ENCODE assay signal across 10 mouse cellular contexts in the genomic region with DNA sequence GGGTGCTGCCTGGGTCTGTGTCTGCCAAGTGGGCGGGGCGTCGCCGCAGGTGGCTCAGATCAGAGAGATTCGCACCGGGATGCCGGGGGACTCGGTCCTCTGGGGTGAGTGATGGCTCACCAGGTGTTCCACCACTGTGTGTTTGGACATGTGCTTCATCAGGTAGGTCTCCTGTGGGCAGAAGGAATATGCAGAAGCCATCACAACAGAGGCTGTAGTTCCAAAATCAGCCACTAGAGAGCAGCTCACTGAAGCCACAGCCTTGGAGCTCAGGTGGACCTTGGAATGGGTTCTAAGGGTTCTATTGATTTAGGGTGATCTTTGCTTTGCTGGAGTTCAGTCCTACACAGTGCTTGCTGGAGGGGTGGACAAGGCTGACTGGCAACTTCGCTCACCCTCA. TPM values are rescaled to one million over a fixed set of nuclear protein-coding genes. Genes with fewer than 3 reads are reported as not detected.
A peak's percentile ranks its signal among the peaks of the same experiment; 100 is the strongest.
DNase-seq lines count a peak whose midpoint lies in the region; ATAC-seq and TF ChIP-seq lines count a peak whose summit lies in the region.
"Had no signal": no experiment of that assay in that cellular context is flagged by ENCODE, and none has a peak within 500 bp of the region (broad histone marks: within the 10 kb centered on the region; RNA-seq: fewer than 3 reads in every experiment).

No protein-coding gene starts in this region.

- peaks cover 75% of the 10 kb centered on the region for H3K36me3 ChIP-seq in heart, embryonic 12.5 days
- peaks cover 31% of the 10 kb centered on the region for H3K36me3 ChIP-seq in thymus, adult 2 months (ENCODE audit: control insufficient read depth, insufficient read depth, low read length)
- peaks cover 82% of the 10 kb centered on the region for H3K36me3 ChIP-seq in forebrain, embryonic 10.5 days (replicated peaks)

- H3K9ac ChIP-seq in heart, embryonic 12.5 days: no peak overlapping the region
- H3K9ac ChIP-seq: embryonic facial prominence, embryonic 12.5 days; limb, embryonic 12.5 days had no signal

- H3K4me2 ChIP-seq in heart, embryonic 12.5 days: no peak overlapping the region
- H3K4me2 ChIP-seq: embryonic facial prominence, embryonic 12.5 days; limb, embryonic 12.5 days had no signal

- ATAC-seq in heart, embryonic 12.5 days (ENCODE audit: insufficient number of reproducible peaks, low FRiP score): no peak

- WGBS in heart, embryonic 12.5 days: 91% methylated on average over 9 of the region's 9 CpGs
- WGBS in thymus, adult 2 months: 92% methylated on average over 9 of the region's 9 CpGs
- WGBS in forebrain, embryonic 10.5 days: 89% methylated on average over 9 of the region's 9 CpGs

- H3K4me1 ChIP-seq in heart, embryonic 12.5 days (replicated peaks): peaks cover 10% of the 10 kb centered on the region
- no peaks in the 10 kb centered on the region for H3K4me1 ChIP-seq in thymus, adult 2 months (replicated peaks; ENCODE audit: control insufficient read depth, insufficient read depth, low read length)
- peaks cover 19% of the 10 kb centered on the region for H3K4me1 ChIP-seq in forebrain, embryonic 10.5 days
- H3K4me1 ChIP-seq: embryonic facial prominence, embryonic 12.5 days had no signal

- no peaks in the 10 kb centered on the region; the same call in 1 of the 2 replicates for H3K9me3 ChIP-seq in heart, embryonic 12.5 days (replicated peaks)
- no peaks in the 10 kb centered on the region for H3K9me3 ChIP-seq in forebrain, embryonic 10.5 days
- H3K9me3 ChIP-seq: embryonic facial prominence, embryonic 12.5 days; limb, embryonic 12.5 days had no signal

- no peak overlapping the region for H3K4me3 ChIP-seq in heart, embryonic 12.5 days
- H3K4me3 ChIP-seq in thymus, adult 2 months (ENCODE audit: control insufficient read depth, insufficient read depth, low read length): no peak overlapping the region
- no peak overlapping the region for H3K4me3 ChIP-seq in forebrain, embryonic 10.5 days
- H3K4me3 ChIP-seq: embryonic facial prominence, embryonic 12.5 days; limb, embryonic 12.5 days had no signal

- no peak overlapping the region for H3K27ac ChIP-seq in heart, embryonic 12.5 days (ENCODE audit: poor library complexity, severe bottlenecking)
- no peak overlapping the region for H3K27ac ChIP-seq in thymus, adult 2 months (ENCODE audit: control insufficient read depth, insufficient read depth, low read length)
- H3K27ac ChIP-seq in forebrain, embryonic 10.5 days: no peak overlapping the region
- H3K27ac ChIP-seq: embryonic facial prominence, embryonic 12.5 days; limb, embryonic 12.5 days had no signal

- TF ChIP-seq CTCF in thymus, adult 2 months (IDR thresholded peaks at IDR 0.05; ENCODE audit: borderline replicate concordance, control insufficient read depth, extremely low read depth, insufficient read depth, low read length, poor library complexity): 0 out of 2 replicates have a peak, but pooled peaks have one; percentile 32

- H3K27me3 ChIP-seq in heart, embryonic 12.5 days (replicated peaks): no peaks in the 10 kb centered on the region
- no peaks in the 10 kb centered on the region for H3K27me3 ChIP-seq in thymus, adult 2 months (ENCODE audit: control insufficient read depth, insufficient read depth, low read length)
- no peaks in the 10 kb centered on the region for H3K27me3 ChIP-seq in forebrain, embryonic 10.5 days (ENCODE audit: poor library complexity, severe bottlenecking)
- H3K27me3 ChIP-seq: embryonic facial prominence, embryonic 12.5 days; limb, embryonic 12.5 days had no signal

- no peak for TF ChIP-seq POLR2A in thymus, adult 2 months (IDR thresholded peaks at IDR 0.05; ENCODE audit: control insufficient read depth, extremely low read depth, insufficient read depth, low read length, poor library complexity)

- DNase-seq in heart, adult 11 months: peak; percentile 94
- DNase-seq in thymus, adult 2 months: peak; percentile 54
- no peak for DNase-seq in thymus, adult 18-20 months
- peak; percentile 73 for DNase-seq in cerebellum, adult 9-10 months
- peak; percentile 55 to 78 for DNase-seq in kidney, postnatal 25 days
- peak; percentile 49 for DNase-seq in mesoderm, embryonic 11.5 days (ENCODE audit: low read depth, low spot score)
- DNase-seq in forebrain, embryonic 10.5 days (ENCODE audit: extremely low spot score, low spot score): no peak

RNA-seq across cellular contexts. Expression of gene A3galt2, which starts 19.3 kb away (rescaled TPM):
- 0.09 TPM in 2 replicates for polyA plus RNA-seq in heart, embryonic 12.5 days (2016; fragmentation: Nextera tagmentation; extraction: Ambion mirVana)
- polyA plus RNA-seq in thymus, adult 2 months (2012; rRNA removed): 1.3 and 1.6 TPM in 2 replicates
- polyA plus RNA-seq in forebrain, embryonic 10.5 days (2016; fragmentation: Nextera tagmentation; extraction: Ambion mirVana): 0.07 and 0.17 TPM in 2 replicates

RNA-seq across cellular contexts. Expression of gene Zfp362, which starts 31.4 kb away (rescaled TPM):
- 21.3 and 21.8 TPM in 2 replicates for polyA plus RNA-seq in heart, embryonic 12.5 days (2016; fragmentation: Nextera tagmentation; extraction: Ambion mirVana)
- polyA plus RNA-seq in thymus, adult 2 months (2012; rRNA removed): 105 and 145 TPM in 2 replicates
- polyA plus RNA-seq in forebrain, embryonic 10.5 days (2016; fragmentation: Nextera tagmentation; extraction: Ambion mirVana): 37.1 and 37.3 TPM in 2 replicates

Comparison
In these comparisons a context has a peak if more than half of its experiments do, and no peak if none do; other contexts are left out.
1. DNase-seq: peak in heart, adult 11 months (single experiment), thymus, adult 2 months (single experiment), cerebellum, adult 9-10 months (single experiment), kidney, postnatal 25 days (2 of 2) and mesoderm, embryonic 11.5 days (single experiment); none in thymus, adult 18-20 months (0 of 2) and forebrain, embryonic 10.5 days (single experiment).